Mouse (Mus musculus) NIH3T3 (cell line): Measurements from ENCODE around the gene Inpp5b.
"Not testable (repeated sequence)": the region's sequence is repeated elsewhere in the genome, so short reads cannot be mapped to it uniquely, and the experiment has no call there.

Experiments used
- DNase-seq: peaks from one replicate; pipeline ENCODE4 v3.0.0-alpha.2; 2012; ENCODE audit warnings: low read depth

The Inpp5b gene

DNA sequence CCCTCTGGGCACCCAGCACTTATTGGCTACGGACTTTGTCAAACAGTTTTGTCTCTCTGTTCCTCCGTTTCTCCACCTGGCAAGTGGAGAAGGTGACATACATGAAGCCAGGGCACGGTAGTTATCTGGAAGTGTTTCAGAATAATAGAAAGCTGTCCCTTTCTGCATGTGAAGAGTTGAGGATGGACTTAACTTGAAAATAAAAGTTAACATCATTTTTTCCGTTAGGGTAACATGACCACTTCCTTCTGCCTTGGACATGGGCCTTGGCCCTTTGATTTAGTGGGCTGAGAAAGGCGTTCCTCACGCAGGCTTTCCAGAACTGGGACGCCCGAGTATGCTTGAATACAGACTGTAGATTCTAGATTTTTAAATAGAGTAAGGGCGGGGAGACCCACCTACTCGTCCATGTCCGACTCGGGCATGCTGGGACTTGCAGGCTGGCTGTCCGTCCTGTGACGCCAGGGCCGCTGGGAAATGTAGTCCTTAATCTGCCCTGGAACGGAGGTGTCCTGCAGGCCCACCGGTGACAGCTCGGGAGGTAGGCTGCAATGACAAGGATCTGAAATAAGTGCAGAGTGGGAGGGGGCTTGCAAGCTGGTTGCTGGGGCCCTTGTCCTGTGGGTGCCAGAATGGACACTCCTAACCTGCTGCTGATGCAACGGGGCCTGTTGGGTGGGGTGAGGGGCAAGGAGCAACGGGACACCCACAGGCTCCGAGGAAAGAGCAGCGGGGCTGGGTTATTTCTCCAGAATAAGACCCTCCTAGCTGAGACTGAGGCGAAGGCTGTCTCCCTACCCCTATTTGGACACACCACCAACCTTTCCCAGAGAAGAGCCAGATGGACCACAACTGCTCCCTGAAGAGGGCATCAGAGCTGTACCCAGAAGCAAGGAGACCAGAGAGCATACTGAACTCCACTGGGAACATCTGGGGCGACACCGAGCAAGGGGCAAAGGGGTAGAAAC lies at the start of gene Inpp5b:
TSS of gene Inpp5b (plus strand) at position 475 of the 968 bp plus-strand sequence.
- DNase-seq, result peak; percentile 88

DNA sequence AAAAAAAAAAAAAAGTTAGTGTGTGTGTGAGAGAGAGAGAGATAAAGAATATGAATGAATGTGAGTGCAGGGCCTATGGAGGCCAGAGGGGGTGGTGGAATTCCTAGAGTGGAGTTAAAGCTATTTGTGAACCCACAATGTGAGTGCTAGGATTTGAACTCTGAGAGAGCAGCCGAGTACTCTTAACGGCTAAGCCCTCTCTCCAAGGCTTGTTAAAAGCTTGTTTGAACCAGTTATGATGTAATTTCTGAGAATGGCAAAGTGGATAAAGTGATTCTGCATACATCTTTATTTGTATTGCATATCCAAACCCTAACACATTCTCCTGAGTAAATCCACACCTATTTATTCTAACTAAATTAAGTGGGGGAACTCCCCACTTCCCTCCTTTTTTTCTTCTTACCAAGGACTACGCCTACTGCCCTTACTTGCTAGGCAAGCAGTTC lies 49.2 kb upstream of the Inpp5b start:
- peak; percentile 52 for DNase-seq

DNA sequence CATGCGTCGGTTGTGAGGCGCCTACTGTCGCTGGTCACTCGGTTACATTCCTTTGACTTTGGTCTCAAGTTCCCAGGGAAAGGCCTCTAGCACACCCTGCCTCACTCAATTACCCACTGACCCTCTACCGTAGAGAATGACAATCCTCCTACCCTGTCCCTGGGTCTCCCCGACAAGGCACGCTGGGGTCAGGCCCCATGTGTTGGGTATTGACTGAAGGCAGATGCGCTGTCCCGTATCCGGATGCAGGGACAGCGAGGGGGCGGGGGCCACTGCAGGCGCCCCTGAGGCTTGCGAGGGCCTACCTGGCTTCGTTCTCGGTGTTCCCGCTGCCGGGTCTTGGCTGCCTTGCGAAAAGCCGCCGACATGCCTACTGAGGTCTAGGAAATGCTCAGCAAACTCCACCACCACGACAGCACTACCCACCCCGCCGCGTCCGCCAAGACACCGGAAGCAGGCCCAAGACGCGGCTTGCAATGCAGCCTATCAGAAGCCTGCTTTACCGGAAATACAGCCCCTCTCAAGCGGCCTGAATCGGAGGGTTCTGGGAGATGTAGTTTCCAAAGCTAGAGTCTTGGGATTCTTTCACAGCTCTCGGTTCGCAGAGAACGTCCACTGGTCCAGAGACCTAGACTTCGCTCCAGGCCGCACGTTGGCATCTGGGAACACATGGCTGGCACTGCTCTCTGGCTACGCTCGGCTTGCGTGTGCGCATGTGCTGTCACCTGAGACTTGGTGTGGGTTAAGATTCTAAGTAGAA lies 48.3 kb upstream of the Inpp5b start, which contains the start of gene Utp11:
TSS of gene Utp11 (minus strand) at position 466 of the 760 bp plus-strand sequence.
- DNase-seq, result peak; percentile 96

DNA sequence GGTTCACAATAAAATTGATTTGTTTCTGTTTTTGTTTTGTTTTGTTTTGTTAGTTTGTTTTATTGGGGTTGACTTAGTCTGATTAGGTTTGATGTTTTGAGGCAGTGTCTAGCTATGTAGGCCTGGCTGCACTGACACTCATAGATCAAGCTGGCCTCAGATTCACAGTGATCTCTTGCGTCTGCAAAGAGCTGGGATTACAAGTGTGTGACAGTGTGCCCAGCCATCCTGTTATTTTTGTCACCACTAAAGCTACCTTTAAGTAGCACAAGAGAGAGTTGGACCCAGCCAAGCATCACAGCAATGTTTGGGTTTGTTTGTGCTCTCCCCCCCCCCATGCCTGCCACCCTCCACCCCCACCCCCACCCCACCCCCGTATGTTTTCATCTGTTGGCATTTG lies 47.1 kb upstream of the Inpp5b start:
- DNase-seq, result no peak

DNA sequence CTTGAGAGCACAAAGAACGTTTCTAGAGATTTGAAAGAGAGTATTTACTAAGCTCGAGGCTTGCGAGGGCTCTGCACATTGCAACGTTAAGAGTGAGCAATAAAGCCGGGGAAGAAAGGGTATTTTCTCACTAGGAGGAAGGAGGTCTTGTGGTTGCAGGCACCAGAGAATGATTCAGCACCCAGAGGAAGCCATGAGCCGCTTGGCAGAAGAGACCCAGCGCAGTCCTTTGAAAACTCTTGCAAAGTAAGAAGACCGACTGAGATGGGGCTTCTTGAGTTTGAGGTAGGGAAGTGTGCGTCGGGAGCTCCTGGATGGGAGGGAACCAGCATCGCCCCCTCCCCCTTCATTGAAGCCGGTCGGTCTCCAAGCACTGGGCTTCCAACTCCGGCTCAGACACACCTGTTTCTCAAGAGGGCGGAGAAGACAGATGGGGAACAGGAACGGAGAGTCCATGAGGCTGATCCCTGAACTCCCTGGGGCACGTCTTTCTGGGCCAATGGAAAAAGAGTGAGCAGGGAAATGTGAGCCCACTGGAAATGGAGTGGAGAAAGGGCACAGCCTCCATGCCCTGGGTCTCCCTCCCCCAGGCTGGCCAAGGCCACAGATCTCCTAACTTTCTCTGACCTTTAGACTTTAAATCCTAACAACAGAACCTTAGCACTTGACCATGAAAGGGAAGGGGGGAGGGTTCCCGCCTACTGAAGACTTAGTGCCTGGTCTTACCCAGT lies 45.7 kb upstream of the Inpp5b start:
- DNase-seq, result peak; percentile 67

DNA sequence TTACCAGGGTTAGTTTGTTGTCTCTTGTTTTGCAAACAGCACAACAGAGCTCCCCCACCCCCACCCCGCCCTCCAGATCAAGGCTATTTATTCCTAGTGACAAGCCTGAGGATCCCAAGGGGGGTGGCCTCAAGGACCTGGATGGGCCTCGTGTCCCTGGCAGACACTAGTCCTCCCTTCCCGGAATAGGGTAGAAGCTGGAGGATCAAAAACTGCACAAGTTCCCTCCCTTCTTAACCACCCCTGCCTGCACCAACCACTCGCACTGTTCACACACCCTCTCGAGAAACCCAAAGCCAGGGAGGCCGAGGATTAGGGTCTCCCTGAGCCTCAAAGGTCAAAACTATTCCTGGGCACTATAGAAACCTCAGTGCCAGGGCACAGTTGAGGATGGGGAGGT lies 41.9 kb upstream of the Inpp5b start:
- DNase-seq, result no peak

DNA sequence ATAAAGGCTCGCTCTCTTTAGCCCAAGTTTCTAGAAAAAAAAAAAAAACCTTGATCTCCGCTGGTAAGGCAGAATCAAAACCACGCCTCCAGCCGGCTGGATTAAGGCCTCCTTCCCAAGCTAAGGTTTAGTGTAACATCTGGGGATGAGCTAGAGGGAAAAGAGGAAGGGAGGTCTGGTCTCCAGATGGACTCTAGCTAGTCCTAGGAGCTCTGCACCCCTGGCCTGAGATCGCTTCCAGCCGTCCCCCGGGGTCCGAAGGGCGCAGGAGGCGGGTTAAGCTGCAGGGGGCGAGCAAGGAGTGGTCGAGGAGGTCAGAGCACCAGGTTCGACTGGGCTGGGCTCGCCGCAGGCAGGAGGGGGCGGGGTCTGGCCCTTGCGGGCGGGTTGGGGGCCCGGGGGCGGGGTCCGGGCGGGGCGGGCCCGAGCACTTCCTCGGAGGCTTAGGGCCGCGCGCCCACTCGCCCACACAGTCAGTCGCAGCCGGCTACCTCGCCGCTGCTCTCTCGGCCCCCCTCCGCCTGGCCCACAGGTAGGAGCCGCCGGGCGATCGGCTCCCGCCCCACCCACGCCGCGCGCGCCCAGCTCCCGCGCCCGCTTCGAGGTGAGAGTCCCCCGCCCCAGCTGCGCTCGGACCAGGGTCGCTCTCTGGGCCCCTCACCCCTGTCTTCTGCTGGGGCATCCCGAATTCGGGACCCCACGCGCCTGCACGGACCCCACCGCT lies 41.2 kb upstream of the Inpp5b start, which contains the start of gene Fhl3:
TSS of gene Fhl3 (plus strand) at position 454 of the 724 bp plus-strand sequence.
- DNase-seq, result peak; percentile 94

DNA sequence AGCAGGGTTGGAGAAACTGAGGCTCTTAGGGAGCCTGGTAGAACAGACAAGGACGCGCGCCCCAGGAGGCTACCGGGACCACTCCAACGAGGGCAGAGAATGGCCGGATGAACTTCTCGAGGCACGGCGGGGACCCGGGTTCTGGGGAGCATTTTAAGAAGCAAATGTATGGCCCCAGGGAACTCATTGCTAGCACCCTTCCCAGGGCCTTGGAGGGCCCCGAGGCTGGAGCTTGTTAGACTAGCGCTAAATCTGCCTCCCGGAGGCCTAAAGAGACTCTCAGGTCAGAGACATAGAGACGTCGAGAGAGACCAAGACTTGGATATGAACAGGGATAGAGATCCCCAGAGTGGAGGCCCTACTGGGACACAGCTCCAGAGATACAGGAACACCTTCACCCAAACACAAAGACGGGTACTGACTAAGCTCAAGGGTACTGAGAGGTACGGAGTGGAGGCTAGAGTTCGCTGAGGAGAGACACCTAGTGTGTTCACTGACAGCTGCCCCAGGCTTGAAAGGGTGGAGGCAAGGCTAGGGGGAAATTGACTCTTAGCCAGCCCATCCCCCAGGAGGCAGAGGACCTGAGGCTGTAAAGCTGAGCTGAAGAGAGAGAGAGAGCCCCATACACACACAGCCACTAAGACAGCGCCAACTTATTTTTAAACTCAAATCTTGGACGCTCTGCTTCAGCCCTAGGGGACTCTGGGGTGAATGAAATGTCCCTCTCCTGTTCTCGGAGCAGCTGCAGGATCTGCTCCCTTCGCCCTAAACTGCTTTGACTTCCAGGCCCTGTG lies 40.4 kb upstream of the Inpp5b start:
- DNase-seq, result peak; percentile 83

DNA sequence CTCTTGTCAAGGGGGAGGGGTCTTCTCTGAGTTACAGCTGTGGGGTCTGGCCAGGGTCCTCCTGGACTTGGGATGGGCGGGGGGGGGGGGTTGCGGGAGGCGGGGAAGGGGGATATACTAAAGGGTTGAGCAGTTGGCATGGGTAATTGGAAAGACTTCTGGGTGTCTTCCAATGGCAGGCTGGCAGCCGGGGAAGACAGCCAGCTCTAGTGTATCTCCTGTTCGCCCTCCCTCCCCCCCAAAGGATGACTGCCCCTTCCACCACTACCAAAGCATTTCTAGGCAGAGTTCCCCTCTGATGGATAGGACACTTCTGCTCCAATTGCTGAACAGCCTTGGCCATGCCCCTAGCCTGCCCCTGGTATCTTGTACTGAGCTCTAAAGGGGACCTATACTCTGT lies 39.7 kb upstream of the Inpp5b start:
- peak; percentile 68 for DNase-seq

DNA sequence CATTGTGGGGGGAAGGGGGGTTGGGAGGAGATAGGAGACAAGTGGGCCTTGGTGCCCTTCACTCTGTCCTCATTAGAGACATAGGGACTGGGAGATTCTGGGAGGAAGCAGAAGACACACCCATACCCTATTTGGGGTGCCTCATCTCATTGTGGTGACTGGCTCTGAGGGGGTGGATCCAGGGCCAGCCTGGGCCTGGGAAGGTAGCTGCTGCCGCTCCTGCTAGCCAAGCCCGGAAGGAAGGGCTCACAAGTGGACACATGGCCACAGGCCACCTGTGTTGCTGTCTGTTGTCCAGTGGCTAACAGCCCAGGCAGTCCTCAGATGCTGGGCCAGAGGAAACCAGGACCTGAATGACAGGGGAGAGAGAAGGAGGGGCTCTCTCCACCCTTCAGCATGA lies 38.2 kb upstream of the Inpp5b start:
- DNase-seq, result peak; percentile 67

DNA sequence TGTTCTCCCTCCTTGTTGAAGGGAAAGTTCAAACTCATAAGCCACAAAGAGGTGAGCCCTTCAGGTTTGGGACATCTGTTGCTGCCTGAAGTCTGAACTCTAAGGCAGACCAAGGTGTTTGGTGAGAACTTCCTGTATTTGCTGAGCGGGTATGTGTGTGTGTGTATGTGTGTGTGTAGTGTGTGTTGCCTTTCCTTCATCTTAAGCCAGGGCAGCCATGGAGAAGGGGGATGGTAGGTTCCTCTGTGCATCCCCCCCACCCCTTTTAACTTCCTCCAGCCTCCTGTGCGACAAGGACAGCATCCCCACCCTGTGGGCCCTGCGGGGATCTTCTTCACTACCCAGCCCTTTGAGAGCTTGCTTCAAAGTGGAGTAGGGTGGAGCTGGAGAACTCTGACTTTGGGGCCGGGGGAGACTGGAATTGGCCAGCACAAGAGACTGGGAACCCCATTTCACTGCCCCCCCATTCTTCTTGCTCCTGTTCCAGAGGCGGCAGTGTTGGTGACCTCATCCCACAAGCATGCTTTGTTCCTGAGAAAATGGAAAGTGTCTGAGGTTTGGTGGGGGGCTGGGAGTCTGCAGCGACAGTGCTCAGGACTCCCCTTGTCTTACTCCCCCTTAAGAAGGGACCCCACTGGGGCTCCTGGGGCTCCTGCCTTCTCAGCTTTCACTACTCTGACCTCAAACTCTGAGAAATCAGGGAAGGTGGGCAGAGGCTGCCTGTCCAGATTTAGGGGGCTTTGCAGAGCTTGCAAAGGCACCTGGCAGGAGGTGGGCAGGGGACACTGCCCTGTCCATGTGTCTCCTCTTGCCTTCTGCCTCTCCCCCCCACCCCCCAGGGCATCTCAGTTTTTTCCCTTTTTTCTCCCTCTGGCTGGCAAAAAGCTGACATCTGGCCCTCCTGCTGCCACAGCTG lies 37.5 kb upstream of the Inpp5b start:
- peak; percentile 81 for DNase-seq

DNA sequence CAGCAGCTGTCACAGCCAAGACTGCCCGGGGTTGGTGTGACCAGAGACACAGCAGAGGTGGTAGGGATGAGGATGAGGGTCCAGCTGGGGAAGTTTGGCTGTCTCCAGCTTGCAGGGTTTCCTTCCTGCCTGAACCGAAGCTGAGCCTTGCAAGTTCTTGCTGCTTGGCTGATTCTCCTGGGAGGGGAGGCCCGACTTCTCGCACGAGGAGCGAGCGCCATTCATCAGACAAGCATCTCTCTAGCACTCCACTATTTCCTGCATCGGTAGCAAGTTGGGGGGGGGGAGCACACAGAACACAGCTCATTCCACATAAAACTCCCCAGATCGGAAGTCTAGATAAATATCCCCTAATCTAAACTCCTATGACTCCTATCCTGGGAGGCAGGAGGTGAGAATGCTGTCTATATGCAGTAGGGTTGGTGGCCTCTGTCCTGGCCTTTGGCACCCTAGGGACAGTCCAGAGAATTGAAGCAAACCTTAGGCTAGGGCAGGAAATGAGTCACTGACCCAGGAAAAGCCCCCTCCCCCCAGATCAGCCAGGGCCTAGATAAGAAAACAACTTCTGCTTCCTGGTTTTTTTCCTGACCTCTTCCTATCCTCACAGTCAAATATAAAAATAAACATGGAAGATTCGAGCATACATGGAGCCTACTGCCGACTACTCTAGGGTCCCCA lies 36.7 kb upstream of the Inpp5b start:
- DNase-seq, result peak; percentile 84

DNA sequence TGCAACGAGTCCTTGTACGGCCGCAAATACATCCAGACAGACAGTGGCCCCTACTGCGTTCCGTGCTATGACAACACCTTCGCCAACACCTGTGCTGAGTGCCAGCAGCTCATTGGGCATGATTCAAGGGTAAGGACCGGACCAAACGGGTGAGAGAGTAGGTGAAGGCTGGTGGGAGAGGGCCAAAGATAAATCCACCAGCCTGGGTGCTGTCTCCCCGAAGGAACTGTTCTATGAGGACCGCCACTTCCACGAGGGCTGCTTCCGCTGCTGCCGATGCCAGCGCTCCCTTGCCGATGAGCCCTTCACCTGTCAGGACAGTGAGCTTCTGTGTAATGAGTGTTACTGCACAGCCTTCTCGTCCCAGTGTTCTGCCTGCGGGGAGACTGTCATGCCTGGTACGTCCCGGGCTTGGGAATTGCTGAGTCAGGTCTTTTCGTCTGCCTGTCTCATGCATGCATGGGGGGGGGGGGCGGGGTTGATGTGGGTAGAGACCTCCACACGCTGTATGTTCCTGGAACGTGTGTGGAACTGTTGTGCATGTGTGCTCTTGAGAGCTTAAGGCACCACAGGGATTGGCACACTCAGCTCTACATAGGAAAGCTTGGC lies 35.9 kb upstream of the Inpp5b start:
- DNase-seq, result no peak

DNA sequence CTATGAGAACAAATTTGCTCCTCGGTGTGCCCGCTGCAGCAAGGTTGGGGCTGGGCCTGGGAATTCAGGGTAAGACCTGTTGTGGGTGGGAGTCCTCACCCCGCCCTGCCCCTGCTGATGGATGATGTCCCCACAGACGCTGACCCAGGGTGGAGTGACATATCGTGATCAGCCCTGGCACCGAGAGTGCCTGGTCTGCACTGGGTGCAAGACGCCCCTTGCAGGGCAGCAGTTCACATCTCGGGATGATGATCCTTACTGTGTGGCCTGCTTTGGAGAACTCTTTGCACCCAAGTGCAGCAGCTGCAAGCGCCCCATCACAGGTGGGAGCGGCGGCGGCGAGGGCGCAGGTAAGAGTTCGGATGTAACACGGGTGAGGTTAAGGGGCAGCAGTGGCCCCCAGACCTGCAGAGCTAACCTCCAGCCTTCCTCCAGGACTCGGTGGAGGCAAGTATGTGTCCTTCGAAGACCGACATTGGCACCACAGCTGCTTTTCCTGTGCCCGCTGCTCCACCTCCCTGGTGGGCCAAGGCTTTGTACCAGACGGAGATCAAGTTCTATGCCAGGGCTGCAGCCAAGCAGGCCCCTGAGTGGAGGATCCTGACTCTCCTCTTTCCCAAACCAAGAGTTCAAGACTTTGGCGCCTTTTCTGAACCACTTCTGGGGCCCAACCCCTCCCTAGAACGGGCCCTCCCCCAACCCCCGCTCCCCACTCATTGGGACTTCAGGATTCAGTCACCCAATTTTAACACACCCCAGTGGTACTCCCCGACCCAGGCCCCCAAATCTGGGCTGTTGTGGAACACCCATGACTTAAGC lies 34.1 kb upstream of the Inpp5b start:
- not testable (repeated sequence) for DNase-seq

DNA sequence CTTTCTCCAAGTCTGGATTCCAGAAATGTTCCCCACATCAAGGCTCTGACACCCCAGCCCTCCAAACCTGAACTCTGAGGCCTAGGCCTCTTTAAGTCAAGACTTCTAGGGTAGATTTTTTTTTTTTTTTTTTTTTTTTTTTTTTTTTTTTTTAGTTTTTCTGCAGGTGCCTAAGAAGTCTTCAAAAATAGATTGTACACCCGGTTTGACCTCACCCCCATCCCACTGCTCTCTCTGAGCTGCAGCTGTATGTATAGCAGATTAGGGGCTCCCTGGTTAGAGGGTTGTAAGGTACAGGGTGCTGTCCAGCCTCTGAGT lies 33.5 kb upstream of the Inpp5b start:
- DNase-seq, result not testable (repeated sequence)

DNA sequence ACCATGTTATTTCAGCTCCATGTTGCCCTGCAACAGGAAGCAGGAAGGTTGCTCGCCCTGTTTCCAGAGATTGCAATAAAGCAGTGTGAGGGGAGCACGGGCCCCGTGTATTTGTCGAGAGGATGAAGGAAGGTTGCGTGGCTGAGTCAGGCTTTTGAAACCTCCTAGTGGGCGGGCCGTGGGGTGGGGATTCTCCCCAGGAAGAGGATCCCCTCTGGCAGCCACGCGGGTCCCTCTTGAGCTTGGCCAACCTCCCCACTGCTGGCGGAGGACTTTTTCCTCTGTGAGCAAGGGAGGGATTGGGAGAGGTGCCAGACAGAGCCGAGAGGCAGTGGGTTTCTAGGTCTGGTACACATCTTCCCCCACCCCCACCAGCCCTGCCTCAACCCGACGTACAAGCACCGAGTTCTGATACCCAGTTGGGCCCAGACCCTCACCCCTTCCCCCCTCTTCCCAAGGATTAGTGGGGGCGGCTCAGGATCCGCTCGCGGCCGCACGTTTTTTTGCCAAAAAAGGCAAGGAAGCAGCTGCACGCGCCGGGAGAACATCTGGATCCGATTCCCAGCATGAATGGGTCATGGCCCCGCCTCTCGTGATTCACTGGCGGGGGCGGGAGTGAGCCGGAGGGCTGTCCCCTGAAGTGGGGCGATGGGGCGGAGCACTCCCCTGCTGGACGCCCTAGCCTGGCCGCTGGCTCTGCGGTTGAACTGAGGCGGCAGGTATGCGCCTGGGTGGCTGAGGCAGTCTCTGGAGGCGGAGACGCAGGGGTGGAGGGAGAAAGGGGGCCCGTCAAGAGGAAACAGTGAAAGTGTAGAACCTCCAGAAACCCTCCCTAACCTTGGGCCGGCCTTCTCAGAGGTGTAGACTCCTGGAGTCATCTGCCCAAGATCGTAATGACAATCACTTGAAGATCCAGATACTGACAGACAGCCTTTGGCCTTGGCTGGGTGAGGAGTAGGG lies 32.9 kb upstream of the Inpp5b start:
- peak; percentile 100 for DNase-seq
